Mouse (Mus musculus): ENCODE results near the gene Csmd2.

DNA sequence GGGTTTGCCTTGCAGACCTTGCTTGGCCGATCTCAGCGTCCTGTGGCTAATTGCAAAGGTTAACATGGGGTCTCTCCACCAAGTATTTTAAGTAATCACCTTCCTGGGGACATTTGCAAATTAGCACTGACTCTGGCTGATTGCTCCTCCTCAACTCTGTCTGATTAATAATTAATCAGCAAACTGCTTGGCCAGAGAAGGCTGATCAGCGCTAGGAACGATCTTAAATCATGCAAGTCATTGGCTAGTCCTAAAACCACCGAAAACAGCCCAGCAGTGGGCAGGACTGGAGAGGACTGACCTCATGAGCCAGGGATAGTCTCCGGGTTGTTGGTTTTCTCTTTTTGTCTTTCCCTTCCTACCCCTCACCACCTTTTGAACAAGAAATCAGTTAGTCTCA lies 236.8 kb downstream of the Csmd2 start:
- TF ChIP-seq CTCF (IDR thresholded peaks at IDR 0.05; ENCODE audit: extremely low read depth, insufficient read depth, insufficient read length, insufficient replicate concordance) (no peak), POLR2A (IDR thresholded peaks at IDR 0.05; ENCODE audit: low read depth, low read length) (no peak)

Data from spleen, adult 2 months (tissue).